Mouse (Mus musculus) MEL (cell line): Measurements from ENCODE around the gene E2f2. TPM values are rescaled to one million over a fixed set of nuclear protein-coding genes. Genes with fewer than 3 reads are reported as not detected.

Experiments used
- DNase-seq: peaks from one replicate; pipeline ENCODE4 v3.0.0; 2011; ENCODE audit warnings: low read depth, low spot score
- H3K27ac ChIP-seq: 2 replicates; pipeline ENCODE4 v1.5.1; 2012; ENCODE audit warnings: low read depth, mild to moderate bottlenecking, control low read depth, low read length, moderate library complexity; ENCODE audit not compliant: control insufficient read depth
- H3K27me3 ChIP-seq, 2 experiments: fragments of 150-350 bp in 1 of 2; sonication (generic) in 1 of 2; 2 replicates each; pipeline ENCODE4 v1.6.1; 2012; ENCODE audit warnings: low read length in 2 of 2, mild to moderate bottlenecking in 2 of 2, improper control_type of control experiment in 1 of 2, moderate library complexity in 1 of 2; ENCODE audit not compliant: insufficient read depth in 2 of 2, control insufficient read depth in 1 of 2
- H3K36me3 ChIP-seq, 2 experiments: 2 replicates each; pipeline ENCODE4 v1.6.1; 2012 to 2014; ENCODE audit warnings: low read length in 2 of 2, improper control_type of control experiment in 1 of 2, inconsistent platforms in 1 of 2, mild to moderate bottlenecking in 1 of 2; ENCODE audit not compliant: insufficient read depth in 2 of 2, control insufficient read depth in 1 of 2
- H3K4me1 ChIP-seq, 2 experiments: fragments of 150-350 bp in 1 of 2; sonication (generic) in 1 of 2; 2 replicates each; pipeline ENCODE4 v1.6.1; 2012; ENCODE audit warnings: low read length in 2 of 2, improper control_type of control experiment in 1 of 2, mild to moderate bottlenecking in 1 of 2; ENCODE audit not compliant: insufficient read depth in 2 of 2, control insufficient read depth in 1 of 2
- H3K4me3 ChIP-seq, 2 experiments: fragments of 150-350 bp in 1 of 2; sonication (generic) in 1 of 2; 2 replicates each; pipeline ENCODE4 v1.5.1; 2012; ENCODE audit warnings: low read depth in 2 of 2, low read length in 2 of 2, mild to moderate bottlenecking in 2 of 2, moderate library complexity in 2 of 2, control low read depth in 1 of 2, improper control_type of control experiment in 1 of 2; ENCODE audit not compliant: control insufficient read depth in 1 of 2, insufficient read depth in 1 of 2
- H3K79me2 ChIP-seq: 2 replicates; pipeline ENCODE4 v1.6.1; 2012; ENCODE audit warnings: mild to moderate bottlenecking, low read length, moderate library complexity; ENCODE audit not compliant: control insufficient read depth, poor library complexity, insufficient read depth
- H3K9ac ChIP-seq: 2 replicates; pipeline ENCODE4 v1.6.1; 2012; ENCODE audit warnings: low read depth, mild to moderate bottlenecking, control low read depth, low read length, moderate library complexity; ENCODE audit not compliant: control insufficient read depth, poor library complexity, severe bottlenecking
- H3K9me3 ChIP-seq: fragments of 150-350 bp; sonication (generic); replicated peaks from 2 replicates; pipeline ENCODE4 v1.6.1; 2012; ENCODE audit warnings: mild to moderate bottlenecking, low read length, improper control_type of control experiment, moderate library complexity; ENCODE audit not compliant: insufficient read depth
- CTCF ChIP-seq, 3 experiments: IDR thresholded peaks in 2 of 3; conservative IDR thresholded peaks in 1 of 3; 2 replicates each; pipeline ENCODE4 v1.5.1; 2011 to 2012; ENCODE audit warnings: low read length in 3 of 3, low read depth in 2 of 3, mild to moderate bottlenecking in 2 of 3, improper control_type of control experiment in 1 of 3, inconsistent platforms in 1 of 3, mixed read lengths in 1 of 3, moderate library complexity in 1 of 3; ENCODE audit not compliant: control insufficient read depth in 1 of 3, insufficient read depth in 1 of 3, poor library complexity in 1 of 3, severe bottlenecking in 1 of 3
- ELF1 ChIP-seq: IDR thresholded peaks from 2 replicates; pipeline ENCODE4 v1.6.1; 2014; ENCODE audit warnings: low read depth, mild to moderate bottlenecking, inconsistent platforms, low read length, improper control_type of control experiment, moderate library complexity
- EP300 ChIP-seq, 2 experiments: IDR thresholded peaks; 2 replicates each; pipeline ENCODE4 v1.6.1; 2011; ENCODE audit warnings: improper control_type of control experiment in 2 of 2, low read length in 2 of 2, low read depth in 1 of 2, mild to moderate bottlenecking in 1 of 2
- ETS1 ChIP-seq: IDR thresholded peaks from 2 replicates; pipeline ENCODE4 v1.6.1; 2012; ENCODE audit warnings: low read depth, mild to moderate bottlenecking, inconsistent platforms, low read length, improper control_type of control experiment, moderate library complexity
- GABPA ChIP-seq: IDR thresholded peaks from 2 replicates; pipeline ENCODE4 v1.6.1; 2012; ENCODE audit warnings: low read depth, mild to moderate bottlenecking, inconsistent platforms, low read length, improper control_type of control experiment, moderate library complexity
- GATA1 ChIP-seq: IDR thresholded peaks from 2 replicates; pipeline ENCODE4 v1.6.1; 2011; ENCODE audit warnings: low read depth, low read length, improper control_type of control experiment
- KAT2A ChIP-seq: conservative IDR thresholded peaks from 2 replicates; pipeline ENCODE4 v1.6.1; 2012; ENCODE audit warnings: low read depth, low read length, improper control_type of control experiment, inconsistent platforms
- MAFK ChIP-seq: IDR thresholded peaks from 2 replicates; pipeline ENCODE4 v1.6.1; 2011; ENCODE audit warnings: low read depth, mild to moderate bottlenecking, low read length, improper control_type of control experiment, borderline replicate concordance
- MAX ChIP-seq: IDR thresholded peaks from 2 replicates; pipeline ENCODE4 v1.6.1; 2011; ENCODE audit warnings: low read length, improper control_type of control experiment
- MAZ ChIP-seq: IDR thresholded peaks from 2 replicates; pipeline ENCODE4 v1.6.1; 2012; ENCODE audit warnings: low read depth, mild to moderate bottlenecking, inconsistent platforms, low read length, improper control_type of control experiment
- MEF2A ChIP-seq: IDR thresholded peaks from 2 replicates; pipeline ENCODE4 v1.6.1; 2014; ENCODE audit warnings: low read depth, mild to moderate bottlenecking, inconsistent platforms, low read length, improper control_type of control experiment; ENCODE audit not compliant: poor library complexity, insufficient replicate concordance, severe bottlenecking; ENCODE audit errors: extremely low read depth
- MYB ChIP-seq: IDR thresholded peaks from 2 replicates; pipeline ENCODE4 v1.6.1; 2011; ENCODE audit warnings: mild to moderate bottlenecking, low read depth, low read length, improper control_type of control experiment
- MYC ChIP-seq: IDR thresholded peaks from 2 replicates; pipeline ENCODE4 v1.6.1; 2011; ENCODE audit warnings: low read depth, mild to moderate bottlenecking, low read length, improper control_type of control experiment, moderate library complexity
- NELFE ChIP-seq: IDR thresholded peaks from 2 replicates; pipeline ENCODE4 v1.6.1; 2011; ENCODE audit warnings: low read depth, low read length, improper control_type of control experiment
- POLR2AphosphoS2 ChIP-seq: IDR thresholded peaks from 2 replicates; pipeline ENCODE4 v1.6.1; 2011; ENCODE audit warnings: low read length, improper control_type of control experiment
- RAD21 ChIP-seq: IDR thresholded peaks from 2 replicates; pipeline ENCODE4 v1.6.1; 2011; ENCODE audit warnings: mild to moderate bottlenecking, low read depth, low read length, improper control_type of control experiment
- RCOR1 ChIP-seq: IDR thresholded peaks from 2 replicates; pipeline ENCODE4 v1.6.1; 2012; ENCODE audit warnings: low read depth, mild to moderate bottlenecking, inconsistent platforms, low read length, improper control_type of control experiment
- SIN3A ChIP-seq: IDR thresholded peaks from 2 replicates; pipeline ENCODE4 v1.6.1; 2012; ENCODE audit warnings: low read length, improper control_type of control experiment, inconsistent platforms
- SMC3 ChIP-seq: IDR thresholded peaks from 2 replicates; pipeline ENCODE4 v1.6.1; 2011; ENCODE audit warnings: low read depth, low read length, improper control_type of control experiment
- TBP ChIP-seq: IDR thresholded peaks from 2 replicates; pipeline ENCODE4 v1.8.0; 2011; ENCODE audit warnings: low read depth, low read length, improper control_type of control experiment
- USF1 ChIP-seq: IDR thresholded peaks from 2 replicates; pipeline ENCODE4 v1.6.1; 2014; ENCODE audit warnings: low read depth, mild to moderate bottlenecking, inconsistent platforms, low read length, improper control_type of control experiment, moderate library complexity
- ZC3H11A ChIP-seq: IDR thresholded peaks from 2 replicates; pipeline ENCODE4 v1.6.1; 2012; ENCODE audit warnings: low read depth, mild to moderate bottlenecking, inconsistent platforms, low read length, improper control_type of control experiment
- ZMIZ1 ChIP-seq: IDR thresholded peaks from 2 replicates; pipeline ENCODE4 v1.6.1; 2012; ENCODE audit warnings: low read depth, mild to moderate bottlenecking, inconsistent platforms, low read length, improper control_type of control experiment, moderate library complexity
- ZNF384 ChIP-seq: IDR thresholded peaks from 2 replicates; pipeline ENCODE4 v1.6.1; 2012; ENCODE audit warnings: low read depth, mild to moderate bottlenecking, inconsistent platforms, low read length, improper control_type of control experiment
- polyA plus RNA-seq, 2 experiments: library from polyadenylated mRNA; stranded (reverse) in 1 of 2; unstranded in 1 of 2; fragments of >175 nt in 1 of 2; fragments of >200 nt in 1 of 2; gene quantifications; 2 replicates each; pipeline versions ENCODE4 v1.2.1 to v1.2.4; 2012; ENCODE audit warnings: low replicate concordance in 2 of 2, low read depth in 1 of 2; ENCODE audit not compliant: insufficient read length in 2 of 2, insufficient read depth in 1 of 2, missing spikeins in 1 of 2
- total RNA-seq: library from RNA; depleted of rRNA; stranded (reverse); fragments of 300-350 nt; gene quantifications from 2 replicates; pipeline ENCODE4 v1.2.3, GENCODE M21; 2012

Gene E2f2
- total and polyA plus RNA-seq, 3 experiments, result 11.2 to 25.4 TPM; not detected in 1

DNA sequence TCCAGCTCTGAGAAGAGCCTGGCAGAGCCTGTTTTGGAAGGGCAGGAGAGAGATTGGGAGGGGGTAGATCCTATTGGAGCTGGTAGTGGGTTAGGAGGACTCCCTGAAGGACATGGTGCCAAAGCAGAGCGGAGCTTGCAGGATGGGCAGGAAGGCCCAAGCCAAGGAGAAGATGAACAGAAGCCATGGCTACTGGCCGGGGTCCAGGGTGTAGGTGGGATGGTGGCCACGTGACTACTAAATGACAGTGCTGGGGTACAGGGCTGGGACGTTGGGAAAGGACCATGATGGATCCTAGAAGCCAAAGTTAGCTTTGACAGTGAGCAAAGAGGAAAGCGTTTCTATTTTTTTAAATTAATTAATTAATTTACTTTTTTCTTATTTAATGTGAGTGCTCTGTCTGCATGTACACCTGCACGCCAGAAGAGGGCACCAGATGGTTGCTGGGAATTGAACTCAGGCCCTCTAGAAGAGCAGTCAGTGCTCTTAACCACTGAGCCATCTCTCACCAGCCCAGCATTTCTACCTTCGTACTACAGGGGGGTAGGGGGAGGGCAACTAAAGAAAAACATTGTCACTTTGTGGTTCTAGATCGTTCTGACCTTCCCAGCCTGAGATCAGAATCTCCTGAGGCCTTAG is 70.0 kb downstream of the E2f2 start:
- peak; percentile 56 for DNase-seq
- peaks cover 0 to 3% of the 10 kb centered on the region in 2 experiments; a peak in 2 of 4 replicates for H3K27me3 ChIP-seq

GRCm38 (mm10) chr4:136242728-136243127 is 70.5 kb downstream of the E2f2 start:
- H3K4me1 ChIP-seq, result no peaks in the 10 kb centered on the region
- H3K9ac ChIP-seq, result no peak overlapping the region
- DNase-seq, result no peak
- H3K4me3 ChIP-seq, result no peak overlapping the region
- H3K27ac ChIP-seq, result no peak overlapping the region
- H3K9me3 ChIP-seq, result no peaks in the 10 kb centered on the region
- no peaks in the 10 kb centered on the region for H3K36me3 ChIP-seq
- H3K27me3 ChIP-seq, result peaks cover 0 to 3% of the 10 kb centered on the region in 2 experiments; a peak in 2 of 4 replicates
- TF ChIP-seq ZMIZ1 (no peak), ELF1 (no peak), MYC (no peak), GABPA (no peak), SIN3A (no peak)
- no peaks in the 10 kb centered on the region for H3K79me2 ChIP-seq

More for the DNA sequence above, 70.0 kb downstream of the E2f2 start:
- Histone ChIP-seq H3K4me3 (no peak overlapping the region), H3K4me1 (no peaks in the 10 kb centered on the region), H3K9ac (no peak overlapping the region), H3K9me3 (no peaks in the 10 kb centered on the region), H3K36me3 (no peaks in the 10 kb centered on the region), H3K79me2 (no peaks in the 10 kb centered on the region), H3K27ac (no peak overlapping the region)
- TF ChIP-seq EP300 (IDR thresholded peaks at IDR 0.05; ENCODE audit: low read depth in 1 of 2, low read length in 2 of 2) (no peak), NELFE (no peak), ZNF384 (no peak), SMC3 (peak; percentile 38), USF1 (peak; percentile 74), RAD21 (peak; percentile 49), CTCF (IDR thresholded peaks at IDR 0.05 in 2 of 3, conservative IDR thresholded peaks at IDR 0.05 in 1 of 3; ENCODE audit: control insufficient read depth in 1 of 3, insufficient read depth in 1 of 3, low read depth in 2 of 3, low read length in 3 of 3, poor library complexity in 1 of 3, severe bottlenecking in 1 of 3) (peak; percentile 54 to 70 (median 57)), MEF2A (no peak), POLR2AphosphoS2 (no peak)

GRCm38 (mm10) chr4:136244208-136244607 is 72.0 kb downstream of the E2f2 start:
- DNase-seq, result no peak
- Histone ChIP-seq H3K79me2 (no peaks in the 10 kb centered on the region), H3K4me3 (no peak overlapping the region), H3K4me1 (no peaks in the 10 kb centered on the region), H3K9ac (no peak overlapping the region), H3K27me3 (peaks cover 0 to 3% of the 10 kb centered on the region in 2 experiments; a peak in 2 of 4 replicates), H3K27ac (no peak overlapping the region), H3K36me3 (no peaks in the 10 kb centered on the region), H3K9me3 (no peaks in the 10 kb centered on the region)
- TF ChIP-seq POLR2AphosphoS2 (no peak), SIN3A (no peak), MAFK (no peak), ZC3H11A (no peak), KAT2A (no peak), RCOR1 (no peak), GATA1 (no peak), GABPA (no peak), TBP (no peak), MAX (no peak), MAZ (no peak), MYB (no peak), ETS1 (no peak), RAD21 (no peak), MYC (no peak)
